Mouse (Mus musculus) spleen, adult 2 months (tissue): ENCODE results near the gene Sema5a. TPM values are rescaled to one million over a fixed set of nuclear protein-coding genes. Genes with fewer than 3 reads are reported as not detected.

Source experiments
- DNase-seq, 2 experiments: peaks; one replicate each; pipeline versions ENCODE4 v3.0.0 to v3.0.0-alpha.2; 2012 to 2021; ENCODE audit warnings: low spot score in 2 of 2, low read depth in 1 of 2
- H3K27ac ChIP-seq: fragments of 200-500 bp; 2 replicates; pipeline ENCODE4 v1.5.1; 2012; ENCODE audit warnings: low read length, inconsistent platforms; ENCODE audit not compliant: insufficient read depth
- H3K27me3 ChIP-seq: fragments of 200-500 bp; 2 replicates; pipeline ENCODE4 v1.6.1; 2012; ENCODE audit warnings: mild to moderate bottlenecking, moderate library complexity, low read length, inconsistent platforms; ENCODE audit not compliant: control insufficient read depth, insufficient read depth
- H3K36me3 ChIP-seq: fragments of 200-500 bp; 2 replicates; pipeline ENCODE4 v1.6.1; 2012; ENCODE audit warnings: mild to moderate bottlenecking, low read length, inconsistent platforms; ENCODE audit not compliant: control insufficient read depth, insufficient read depth
- H3K4me1 ChIP-seq: fragments of 200-500 bp; 2 replicates; pipeline ENCODE4 v1.6.1; 2011; ENCODE audit warnings: inconsistent platforms; ENCODE audit not compliant: control insufficient read depth, insufficient read depth, insufficient read length
- H3K4me3 ChIP-seq: fragments of 200-500 bp; 2 replicates; pipeline ENCODE4 v1.5.1; 2011; ENCODE audit warnings: mild to moderate bottlenecking, inconsistent platforms; ENCODE audit not compliant: insufficient read depth, insufficient read length; ENCODE audit errors: extremely low read depth
- CTCF ChIP-seq: fragments of 200-500 bp; IDR thresholded peaks from 2 replicates; pipeline ENCODE4 v1.5.1; 2011; ENCODE audit warnings: mild to moderate bottlenecking, inconsistent platforms; ENCODE audit not compliant: insufficient read depth, insufficient read length, insufficient replicate concordance; ENCODE audit errors: extremely low read depth
- POLR2A ChIP-seq: fragments of 200-500 bp; IDR thresholded peaks from 2 replicates; pipeline ENCODE4 v1.6.1; 2011; ENCODE audit warnings: low read depth, low read length, inconsistent platforms
- WGBS: fragments of 180-500 bp; shearing (Covaris S2); methylation state at CpG from one replicate; pipeline ENCODE4 v1.1.7; 2018; 5-methylcytosine and 5-hydroxymethylcytosine counted together
- polyA plus RNA-seq: library from polyadenylated mRNA; depleted of rRNA; stranded (reverse); fragments of >200 nt; gene quantifications from 2 replicates; pipeline ENCODE4 v1.2.3, GENCODE M21; 2012

The Sema5a gene
- polyA plus RNA-seq, 1 experiment: 5.4 TPM

DNA sequence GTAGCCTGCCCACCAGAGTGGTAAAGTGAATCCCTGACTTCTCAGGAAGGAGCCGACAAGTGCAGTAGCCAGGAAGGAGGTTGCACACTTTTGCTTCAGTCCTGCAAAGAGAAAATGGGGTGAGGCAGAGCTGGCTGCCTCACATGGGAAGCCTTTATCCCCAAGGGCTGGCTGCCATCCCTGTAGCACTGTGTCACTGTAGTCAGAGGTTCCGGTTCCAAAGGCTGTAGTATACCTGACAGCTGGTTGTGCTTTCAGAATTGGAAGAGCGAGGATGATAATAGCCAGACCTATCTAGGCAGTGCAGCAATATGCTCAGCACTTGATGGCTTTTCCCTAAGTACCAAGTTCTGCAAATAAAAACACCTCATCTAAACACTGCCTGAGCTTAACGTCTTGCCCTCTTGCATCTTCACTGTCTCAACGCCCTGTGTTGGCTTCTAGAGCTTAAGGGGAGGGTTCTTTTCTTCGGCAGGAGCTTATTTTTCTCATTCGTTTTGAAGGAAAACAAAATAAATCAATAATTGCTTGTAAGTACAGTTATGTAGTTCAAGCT, 20.3 kb downstream of the Sema5a start:
- TF ChIP-seq POLR2A (no peak), CTCF (no peak)
- no peak for DNase-seq
- Histone ChIP-seq H3K27me3 (no peaks in the 10 kb centered on the region), H3K4me3 (no peak overlapping the region), H3K4me1 (0 out of 2 replicates have a peak, but pooled peaks cover 2% of the 10 kb centered on the region), H3K36me3 (no peaks in the 10 kb centered on the region), H3K27ac (no peak overlapping the region)
- WGBS: 79% methylated on average over 7 of the region's 7 CpGs

DNA sequence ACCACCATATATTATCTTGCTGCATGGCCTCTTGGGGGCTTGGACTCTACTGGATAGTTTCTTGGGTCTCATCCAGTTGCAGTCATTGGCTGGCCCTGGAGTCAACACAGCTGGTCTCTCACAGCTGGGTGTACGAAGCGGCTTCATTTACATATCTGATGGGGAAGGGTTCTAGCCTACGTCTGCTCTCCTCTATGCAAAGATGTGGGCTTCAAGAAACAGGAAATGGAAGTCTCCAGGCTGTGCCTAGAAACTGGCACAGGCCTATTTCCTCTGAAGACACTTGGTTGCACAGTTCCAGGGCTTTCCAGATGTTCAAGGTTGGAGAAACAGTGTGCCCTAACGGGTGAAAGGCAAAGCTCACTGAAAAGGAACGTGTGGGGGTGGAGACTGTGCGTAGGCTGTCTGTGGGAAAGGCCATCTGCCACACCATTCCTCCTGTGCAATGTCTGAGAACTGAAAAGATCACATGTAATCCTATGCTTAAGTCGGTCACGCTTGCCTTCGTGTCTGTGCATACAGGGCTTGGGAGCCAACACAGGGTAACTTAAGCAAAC, 20.8 kb downstream of the Sema5a start:
- TF ChIP-seq CTCF (no peak), POLR2A (no peak)
- H3K36me3 ChIP-seq: no peaks in the 10 kb centered on the region
- 71% methylated on average over 9 of the region's 9 CpGs for WGBS

DNA sequence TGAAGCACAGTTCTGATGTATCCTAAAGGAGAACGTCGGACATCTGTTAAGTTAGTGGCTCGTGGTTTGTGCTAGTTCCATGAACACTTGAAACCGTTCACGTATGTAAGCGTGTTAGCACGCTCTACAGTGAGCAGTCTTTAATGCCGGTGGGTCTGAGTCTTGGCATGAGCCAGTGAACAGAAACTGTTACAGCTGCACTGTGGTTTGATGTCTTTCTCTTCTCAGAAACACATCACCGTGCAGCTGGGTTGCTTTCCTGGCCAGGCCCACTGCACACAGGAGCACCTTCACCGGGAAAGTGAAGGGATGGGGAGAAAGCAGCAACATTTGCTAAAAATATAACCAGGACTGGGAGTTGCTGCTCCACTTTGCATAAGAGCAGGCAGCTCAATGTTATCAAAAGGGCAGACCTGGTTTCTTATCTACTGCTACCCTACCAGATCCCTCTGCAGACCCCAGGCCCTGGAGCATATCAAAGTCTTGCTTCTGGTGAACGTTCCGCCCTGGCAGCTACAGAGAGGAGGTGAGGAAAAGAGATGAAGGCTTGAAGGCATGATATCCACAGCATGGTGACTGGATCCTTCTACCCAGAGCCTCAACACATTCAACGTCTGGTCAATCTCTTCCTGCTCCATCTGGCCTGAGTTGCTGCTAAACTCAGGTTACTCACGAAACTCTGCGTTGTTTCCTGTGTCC, 21.7 kb downstream of the Sema5a start:
- H3K27ac ChIP-seq: no peak overlapping the region
- WGBS: 70% methylated on average over 15 of the region's 15 CpGs
- H3K36me3 ChIP-seq: no peaks in the 10 kb centered on the region
- H3K4me3 ChIP-seq: no peak overlapping the region
- 0 out of 2 replicates have a peak, but pooled peaks cover 2% of the 10 kb centered on the region for H3K4me1 ChIP-seq
- DNase-seq: no peak
- TF ChIP-seq CTCF: no peak
- no peak for TF ChIP-seq POLR2A
- no peaks in the 10 kb centered on the region for H3K27me3 ChIP-seq

More for the DNA sequence above, 20.8 kb downstream of the Sema5a start:
- Histone ChIP-seq H3K4me3 (no peak overlapping the region), H3K27ac (no peak overlapping the region), H3K4me1 (0 out of 2 replicates have a peak, but pooled peaks cover 2% of the 10 kb centered on the region), H3K27me3 (no peaks in the 10 kb centered on the region)
- no peak for DNase-seq

DNA sequence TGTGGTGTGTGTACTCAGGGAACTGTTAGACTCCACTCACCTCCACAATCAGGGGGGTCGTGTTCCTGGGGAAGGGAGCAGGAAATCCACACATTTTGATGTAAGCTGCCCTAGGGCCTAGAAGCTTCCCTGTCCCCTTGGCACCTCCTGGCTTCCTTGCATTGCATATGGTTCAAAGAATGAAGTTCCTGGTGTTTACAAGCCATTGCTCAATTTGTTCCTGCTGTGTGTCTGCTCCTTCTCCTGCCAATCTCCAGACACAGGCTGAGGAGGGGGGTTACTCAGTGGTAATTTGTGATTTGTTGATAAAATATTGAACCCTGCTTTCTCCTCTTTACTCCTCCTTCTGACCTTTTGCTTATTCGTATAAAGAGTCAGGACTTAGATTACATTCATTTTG, 25.5 kb downstream of the Sema5a start:
- no peak overlapping the region for H3K27ac ChIP-seq
- TF ChIP-seq POLR2A: no peak
- no peak for TF ChIP-seq CTCF
- no peak for DNase-seq
- H3K36me3 ChIP-seq: no peaks in the 10 kb centered on the region
- H3K4me3 ChIP-seq: no peak overlapping the region
- 66% methylated on average over 2 of the region's 2 CpGs for WGBS
- H3K4me1 ChIP-seq: 0 out of 2 replicates have a peak, but pooled peaks cover 2% of the 10 kb centered on the region
- no peaks in the 10 kb centered on the region for H3K27me3 ChIP-seq

DNA sequence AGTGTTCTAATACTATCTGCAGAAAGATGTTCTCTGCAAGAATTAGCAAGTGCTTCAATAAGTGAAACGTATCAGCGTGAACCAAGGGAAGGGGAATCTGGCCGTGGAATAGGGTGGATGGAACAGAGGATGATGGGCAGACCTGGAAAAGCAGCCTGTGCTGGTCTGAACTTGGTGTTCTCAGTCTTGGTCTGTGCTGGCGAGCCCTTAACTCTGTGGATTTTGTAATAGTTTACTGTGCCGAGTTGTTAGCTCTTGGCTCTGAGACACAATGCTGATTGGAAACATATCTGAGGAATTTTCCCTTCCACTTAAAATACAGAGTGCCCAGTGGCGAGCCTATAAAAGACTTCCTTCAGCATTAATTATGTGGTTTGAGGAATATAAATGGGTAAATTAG, 29.3 kb downstream of the Sema5a start:
- Histone ChIP-seq H3K4me3 (no peak overlapping the region), H3K27me3 (no peaks in the 10 kb centered on the region), H3K27ac (no peak overlapping the region), H3K36me3 (no peaks in the 10 kb centered on the region), H3K4me1 (no peaks in the 10 kb centered on the region)
- DNase-seq: no peak
- TF ChIP-seq POLR2A: no peak
- no peak for TF ChIP-seq CTCF
- WGBS: 81% methylated on average over 6 of the region's 6 CpGs

DNA sequence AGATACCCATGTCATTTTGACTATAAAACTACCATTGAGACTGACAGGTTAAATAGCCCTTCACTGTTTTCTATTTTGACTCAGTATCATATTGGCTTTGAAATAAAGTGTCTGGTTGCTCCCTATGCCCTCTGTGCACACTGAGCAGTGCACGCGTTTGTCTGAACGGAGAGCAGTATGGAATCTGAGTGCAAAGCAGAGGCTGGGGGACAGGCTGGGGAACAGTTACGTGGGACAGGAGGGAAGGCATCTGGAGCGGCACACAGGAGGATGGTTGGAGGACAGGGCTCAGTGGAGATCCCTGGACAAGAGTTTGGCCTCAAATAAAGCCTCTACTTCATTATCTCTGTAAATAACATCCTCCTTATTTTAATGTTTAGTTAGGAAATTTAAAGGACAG, 30.4 kb downstream of the Sema5a start:
- WGBS: 88% methylated on average over 5 of the region's 5 CpGs
- Histone ChIP-seq H3K4me1 (no peaks in the 10 kb centered on the region), H3K36me3 (no peaks in the 10 kb centered on the region), H3K4me3 (no peak overlapping the region), H3K27me3 (no peaks in the 10 kb centered on the region), H3K27ac (no peak overlapping the region)
- DNase-seq: no peak
- TF ChIP-seq CTCF (no peak), POLR2A (no peak)

DNA sequence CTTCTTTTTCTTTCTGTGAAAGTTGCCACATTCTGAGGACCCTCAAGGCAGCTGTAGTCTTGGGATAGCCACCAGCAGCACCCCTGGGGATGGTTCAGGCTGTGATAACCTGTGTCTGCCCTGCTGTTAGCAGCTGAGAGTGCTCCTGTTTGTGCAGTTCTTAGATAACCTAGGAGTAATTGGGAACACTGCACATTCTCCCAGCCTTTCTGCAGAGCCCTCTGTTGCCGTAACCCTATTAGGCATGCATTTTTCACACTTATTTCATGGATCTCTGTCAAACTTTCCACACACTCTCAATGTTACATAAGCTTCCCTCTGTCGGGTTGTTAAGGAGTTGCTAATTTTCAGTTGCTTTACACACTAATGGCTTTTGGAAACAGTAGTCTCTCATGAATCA, 34.0 kb downstream of the Sema5a start:
- Histone ChIP-seq H3K27me3 (no peaks in the 10 kb centered on the region), H3K4me3 (no peak overlapping the region), H3K4me1 (no peaks in the 10 kb centered on the region), H3K36me3 (no peaks in the 10 kb centered on the region), H3K27ac (no peak overlapping the region)
- TF ChIP-seq POLR2A (no peak), CTCF (no peak)
- no peak for DNase-seq
- WGBS: 78% methylated on average over 2 of the region's 2 CpGs
